Mouse (Mus musculus): Measurements from ENCODE around the gene Gm29276. TPM values are rescaled to one million over a fixed set of nuclear protein-coding genes. Genes with fewer than 3 reads are reported as not detected.
"Not testable (repeated sequence)": the region's sequence is repeated elsewhere in the genome, so short reads cannot be mapped to it uniquely, and the experiment has no call there.

Gm29276 gene
- polyA plus RNA-seq (2014; fragmentation: Nextera tagmentation; extraction: Ambion mirVana): not detected in 2 replicates

DNA sequence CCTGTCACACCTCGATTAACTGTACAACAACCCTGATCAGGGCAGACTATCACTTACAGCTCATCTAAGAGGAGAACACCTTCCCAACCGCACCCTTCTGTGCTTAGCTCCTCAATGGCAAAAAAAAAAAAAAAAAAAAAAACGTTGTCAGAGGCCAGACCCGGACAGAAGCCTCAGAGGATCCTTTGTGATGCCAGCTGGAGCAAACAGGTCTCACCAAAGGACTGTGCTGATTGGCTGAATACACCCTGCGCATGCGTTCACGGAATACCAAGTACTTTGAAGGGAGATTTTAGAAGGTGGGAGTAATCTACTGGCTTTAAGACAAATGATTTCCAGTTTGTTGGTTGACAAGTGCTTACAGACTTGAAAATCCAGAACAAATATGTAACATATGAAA lies at the start of gene Gm29276:
Gene Gm29276, minus strand, starts transcription at position 101 of the 400 bp plus-strand sequence.
- not testable (repeated sequence) for H3K4me3 ChIP-seq (ENCODE audit: low read depth, low read length); H3K36me3 ChIP-seq (ENCODE audit: control insufficient read depth, insufficient read depth, low read length); H3K9ac ChIP-seq (ENCODE audit: low read length); H3K27ac ChIP-seq (ENCODE audit: low read depth); H3K4me1 ChIP-seq (replicated peaks; ENCODE audit: control insufficient read depth, insufficient read depth, low read length); DNase-seq (ENCODE audit: low spot score); H3K27me3 ChIP-seq (replicated peaks; ENCODE audit: control insufficient read depth, insufficient read depth, low read length); H3K9me3 ChIP-seq (ENCODE audit: control insufficient read depth, low read length); H3K4me2 ChIP-seq (ENCODE audit: low read length); ATAC-seq (replicated peaks; ENCODE audit: low FRiP score, low TSS enrichment, low read depth)
- WGBS: no CpG with 5 or more reads among the region's 7 CpGs
